Mouse (Mus musculus) T-helper 1 cell (primary cell): Measurements from ENCODE around the gene Afmid.
"Not testable (repeated sequence)": the region's sequence is repeated elsewhere in the genome, so short reads cannot be mapped to it uniquely, and the experiment has no call there.

Experiments
- in situ Hi-C: fragments of 300-600 bp; cut with MboI, MseI; formaldehyde crosslinking; loops from one replicate; pipeline ENCODE4 v1.15.1; 2025; ENCODE audit warnings: high pct_unique_total_duplicates

The Afmid gene

DNA sequence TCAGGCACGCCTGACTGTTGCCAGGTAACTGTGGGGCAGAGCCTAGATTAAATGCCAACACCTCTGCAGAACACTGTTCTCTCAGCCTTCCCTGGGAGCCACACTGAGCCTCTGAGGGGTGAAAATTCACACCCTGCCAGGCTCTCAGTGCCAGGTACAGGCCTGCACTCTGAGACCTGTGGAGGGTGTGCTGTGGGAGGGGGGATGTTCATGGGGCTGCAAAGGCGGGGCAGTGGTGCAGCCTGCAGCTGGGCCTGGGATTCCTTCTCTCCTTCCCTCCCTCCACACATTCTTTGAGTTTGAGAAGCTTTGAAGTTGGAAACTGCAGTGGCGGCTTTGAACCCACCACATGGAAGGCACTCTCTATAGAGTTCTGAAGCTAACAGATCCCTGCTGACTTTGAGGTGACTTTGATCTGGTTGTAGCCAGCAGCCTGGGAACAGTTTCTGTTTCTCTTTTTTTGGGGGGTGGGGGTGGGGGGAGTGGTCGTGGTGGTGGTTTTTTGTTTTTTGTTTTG, 31.6 kb upstream of the Afmid start:
- in situ Hi-C loops = no loop called here

DNA sequence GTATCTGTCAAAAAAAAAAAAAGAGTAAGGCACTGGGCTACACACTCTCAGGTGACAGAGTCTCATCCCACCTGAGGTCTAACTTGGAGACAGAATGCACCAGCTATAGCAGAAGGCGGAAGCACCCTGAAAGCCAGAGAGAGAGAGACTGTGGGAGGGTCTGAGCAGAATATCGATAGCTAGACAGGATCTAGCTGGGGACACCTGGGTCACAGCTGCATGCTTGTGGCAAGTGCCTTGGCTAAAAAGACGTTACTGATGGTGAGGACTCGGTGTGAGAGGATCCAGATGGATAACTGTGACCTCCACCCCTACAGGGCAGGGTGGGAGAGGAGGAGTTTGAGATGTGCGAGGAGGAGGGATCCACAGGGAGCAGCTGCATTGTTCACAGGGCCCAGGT, 28.8 kb upstream of the Afmid start:
- in situ Hi-C loops = no loop called here

DNA sequence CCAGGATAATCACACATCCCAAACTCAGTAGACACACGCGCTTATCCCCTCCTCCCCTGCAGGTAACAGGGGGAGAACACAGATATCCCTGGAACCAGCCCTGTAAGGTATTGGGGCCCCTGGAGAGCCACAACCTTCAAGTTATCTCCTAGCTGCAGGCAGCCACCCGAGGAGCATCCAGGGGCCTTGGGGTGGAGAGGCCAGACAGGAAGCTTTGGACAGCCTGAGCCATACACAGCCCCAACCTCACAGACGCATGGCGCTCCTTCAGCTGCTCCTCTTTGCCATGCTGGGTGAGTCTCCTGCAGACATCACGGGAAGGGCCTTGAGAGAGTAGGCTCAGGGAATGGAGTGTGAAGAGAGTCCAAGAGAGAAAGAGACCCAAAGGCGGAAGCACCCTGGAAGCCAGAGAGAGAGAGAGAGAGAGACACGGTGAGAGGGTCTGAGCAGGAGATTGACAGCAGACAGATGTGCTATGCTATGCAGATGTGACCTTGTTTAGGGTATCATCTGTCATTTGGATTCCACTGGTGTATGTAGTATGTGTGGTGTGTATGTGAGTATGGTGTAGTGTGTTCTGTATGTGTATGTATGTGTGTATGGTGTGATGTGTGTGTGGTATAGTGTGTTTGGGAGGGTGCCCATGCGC, 28.1 kb upstream of the Afmid start, which contains the start of gene 6030468B19Rik:
Gene 6030468B19Rik, plus strand, starts transcription at position 150 of the 649 bp plus-strand sequence.
- in situ Hi-C loops = no loop called here

- in situ Hi-C loops = no loop called here
Measured at GRCm38 (mm10) chr11:117798160-117798541, 27.6 kb upstream of the Afmid start.

DNA sequence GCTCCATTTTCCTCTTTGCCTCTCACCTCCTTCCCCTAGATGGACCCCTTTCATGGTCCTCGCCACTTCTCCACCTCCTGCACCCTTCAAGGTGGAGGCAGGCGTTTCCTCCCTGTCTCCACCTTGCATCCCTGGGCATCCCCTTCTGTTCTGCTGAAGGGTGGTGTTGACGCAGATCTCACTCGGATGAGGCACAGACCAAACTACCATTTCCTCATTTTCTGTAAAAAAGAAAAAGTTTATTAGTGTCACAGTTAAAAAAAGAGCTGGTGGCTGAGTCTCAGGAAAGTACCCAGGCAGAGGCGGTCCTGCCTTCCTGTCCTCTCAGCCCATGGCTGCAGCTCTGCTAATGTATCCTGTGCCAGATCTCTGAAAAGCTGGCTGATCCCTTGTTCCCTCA, 26.6 kb upstream of the Afmid start:
- in situ Hi-C loops = no loop called here

DNA sequence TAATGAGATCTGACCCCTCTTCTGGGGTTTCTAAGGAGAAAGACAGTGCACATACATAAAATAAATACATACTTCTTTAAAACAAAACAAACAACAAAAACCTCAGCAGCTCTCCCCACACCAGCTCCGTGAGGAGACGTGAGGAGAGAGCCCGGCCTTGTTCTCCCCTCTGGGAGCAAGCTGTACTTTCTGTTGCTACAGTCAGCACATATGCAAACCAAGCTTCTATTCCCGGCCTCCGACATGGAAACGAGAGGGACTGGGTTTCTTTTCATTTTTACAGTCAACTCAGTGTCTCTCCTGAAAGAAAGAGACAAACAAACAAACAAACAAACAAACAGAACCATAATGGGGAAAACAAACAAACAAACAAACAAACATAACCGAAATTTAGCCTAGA, 25.7 kb upstream of the Afmid start:
- in situ Hi-C loops = loop anchor here (10.0 kb wide), 1 partner anchor 385 kb away; no protein-coding TSS in a partner anchor

DNA sequence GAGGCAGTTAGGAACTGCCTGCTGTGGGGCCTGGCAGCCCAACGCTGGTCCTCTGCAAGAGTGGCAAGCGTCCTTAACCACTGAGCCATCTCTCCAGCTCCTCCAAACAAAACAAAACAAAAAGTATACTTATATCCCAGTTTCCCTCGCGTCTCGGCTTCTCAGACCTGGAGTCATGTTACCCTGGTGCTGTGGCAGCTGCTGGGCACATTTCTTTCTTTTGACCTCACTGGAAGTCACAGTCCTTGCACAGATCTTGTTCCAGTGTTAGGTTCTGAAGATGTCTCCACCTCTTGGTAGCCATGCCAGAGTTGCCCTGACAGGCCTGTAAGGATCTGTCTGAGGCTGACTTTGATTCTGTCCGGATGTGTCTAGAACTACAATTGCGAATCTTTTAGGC, 24.1 kb upstream of the Afmid start:
- in situ Hi-C loops = loop anchor here (10.0 kb wide), 1 partner anchor 387 kb away; no protein-coding TSS in a partner anchor

- in situ Hi-C loops = loop anchor here (10.0 kb wide), 1 partner anchor 388 kb away; no protein-coding TSS in a partner anchor
Measured at GRCm38 (mm10) chr11:117803166-117803688, 22.5 kb upstream of the Afmid start.

DNA sequence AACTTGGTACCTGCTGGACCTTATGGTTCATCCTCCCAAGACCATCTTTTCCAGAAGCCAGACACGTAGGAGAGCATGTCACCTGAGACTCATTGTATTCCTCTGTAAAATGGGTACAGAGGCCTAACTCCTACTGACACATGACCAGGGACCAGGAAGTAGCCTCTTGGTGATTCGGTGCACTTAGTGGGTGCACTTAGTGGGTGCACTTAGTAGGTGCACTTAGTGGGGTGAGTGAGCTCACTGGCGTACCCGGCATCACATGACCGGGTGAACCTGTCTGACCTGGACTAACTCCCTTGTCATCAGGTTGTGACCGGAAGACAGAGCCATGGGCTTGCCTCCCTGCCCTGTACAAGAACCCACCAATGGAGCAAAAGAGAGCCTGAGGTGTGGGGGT, 18.9 kb upstream of the Afmid start:
- in situ Hi-C loops = loop anchor here (10.0 kb wide), 1 partner anchor 392 kb away; no protein-coding TSS in a partner anchor

GRCm38 (mm10) chr11:117809407-117810311, 16.1 kb upstream of the Afmid start, which contains the start of the genes Gm20708 and Syngr2:
Gene Gm20708 (plus strand): TSS chr11:117809668.
Gene Syngr2 (plus strand): TSS chr11:117809668.
- in situ Hi-C loops = loop anchor here (10.0 kb wide), 1 partner anchor 395 kb away; no protein-coding TSS in a partner anchor

DNA sequence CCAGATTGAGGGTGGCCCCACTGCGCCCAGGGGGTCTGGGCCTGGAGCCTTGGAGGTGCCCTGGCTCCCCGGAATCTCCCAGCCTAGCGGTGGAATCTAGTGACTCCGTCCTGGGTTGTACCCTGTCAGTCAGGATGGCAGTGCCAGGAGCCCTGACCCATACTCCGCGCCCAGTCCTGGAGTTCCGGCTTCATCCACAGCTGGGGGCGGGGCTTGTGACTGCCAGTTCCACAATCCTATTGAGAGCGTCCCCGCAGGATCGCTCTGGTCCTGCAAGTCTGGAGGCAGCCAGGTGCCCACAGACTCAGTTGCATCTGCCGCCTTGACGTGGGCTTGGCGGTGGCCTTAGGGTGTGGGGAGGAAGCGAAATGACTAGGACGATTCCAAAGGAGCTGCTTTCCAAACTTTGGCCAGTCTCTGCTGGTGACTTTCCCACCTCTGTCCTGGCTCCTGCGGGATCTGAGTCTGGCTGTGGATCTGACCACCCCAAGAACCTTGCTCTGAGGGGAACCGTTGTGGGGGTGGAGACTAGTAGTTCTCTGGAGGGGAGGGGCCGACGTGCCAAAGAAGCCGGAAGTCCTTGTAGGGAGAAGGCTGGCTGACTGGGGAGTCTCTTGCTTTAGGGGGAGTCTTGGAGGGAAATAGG, 15.2 kb upstream of the Afmid start:
- in situ Hi-C loops = no loop called here

GRCm38 (mm10) chr11:117813867-117814266, 11.9 kb upstream of the Afmid start:
- in situ Hi-C loops = no loop called here

DNA sequence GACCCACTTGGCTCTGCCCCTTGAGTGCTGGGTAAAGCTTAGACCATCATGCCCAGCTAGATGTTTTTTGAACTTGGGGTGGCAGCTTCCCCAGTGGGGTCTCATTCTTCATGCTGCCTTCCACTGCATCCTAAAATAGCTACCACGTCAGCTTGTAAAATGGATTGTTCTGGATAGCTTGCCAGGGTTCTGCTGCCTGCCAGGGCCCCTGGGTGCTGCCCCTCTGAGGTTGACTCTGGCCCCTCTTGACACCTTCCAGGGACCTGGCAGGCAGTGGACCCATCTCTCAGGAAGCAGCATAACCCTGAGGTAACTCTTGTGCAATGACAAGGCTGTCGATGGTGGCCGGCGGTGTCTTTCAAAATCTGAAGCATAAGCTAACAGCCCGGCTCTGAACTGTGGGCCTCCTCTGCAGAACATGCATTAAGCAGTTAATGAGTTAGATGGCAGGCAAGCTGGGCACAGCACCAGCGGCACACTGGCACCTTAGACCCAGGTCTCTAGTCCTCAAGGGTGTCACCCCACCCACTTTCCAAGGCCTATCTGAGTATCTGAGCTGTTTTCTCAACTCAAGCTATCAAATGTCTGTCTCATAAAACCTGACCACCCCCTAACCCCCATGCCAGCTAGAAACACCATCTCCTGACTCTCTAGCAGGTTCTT, 10.9 kb upstream of the Afmid start:
- in situ Hi-C loops = no loop called here

- in situ Hi-C loops = not testable (repeated sequence)
Measured at GRCm38 (mm10) chr11:117815850-117816249, 9.9 kb upstream of the Afmid start.

DNA sequence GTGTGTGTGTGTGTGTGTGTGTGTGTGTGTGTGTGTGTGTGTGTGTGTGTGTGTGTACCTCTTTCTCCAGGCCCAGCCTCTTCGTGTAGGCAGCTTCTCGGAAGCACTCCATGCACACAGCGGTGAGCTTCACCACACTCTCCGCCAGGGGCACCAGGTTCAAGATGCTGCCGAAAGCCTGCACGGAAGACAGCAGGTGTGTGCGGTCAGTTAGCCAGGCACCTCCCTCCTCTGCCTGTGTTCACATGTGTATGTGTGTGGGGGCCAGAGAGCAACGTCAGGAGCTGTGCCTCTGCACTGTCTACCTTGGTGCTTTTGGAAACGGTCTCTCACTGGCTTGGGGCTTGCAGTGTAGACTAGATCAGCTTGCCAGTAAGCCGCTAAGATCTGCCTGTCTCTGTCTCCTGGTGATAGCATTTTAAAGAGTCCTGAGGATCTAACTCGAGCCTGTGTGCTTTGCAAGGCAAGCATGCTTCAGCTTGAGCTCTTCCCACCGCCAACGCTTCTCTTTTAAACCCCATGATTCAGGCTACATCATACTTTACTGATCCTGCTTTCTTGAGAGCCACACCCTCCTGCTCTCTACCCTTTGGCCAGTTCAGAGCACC, 9.2 kb upstream of the Afmid start:
- in situ Hi-C loops = no loop called here

GRCm38 (mm10) chr11:117819095-117819494, 6.6 kb upstream of the Afmid start:
- in situ Hi-C loops = no loop called here

DNA sequence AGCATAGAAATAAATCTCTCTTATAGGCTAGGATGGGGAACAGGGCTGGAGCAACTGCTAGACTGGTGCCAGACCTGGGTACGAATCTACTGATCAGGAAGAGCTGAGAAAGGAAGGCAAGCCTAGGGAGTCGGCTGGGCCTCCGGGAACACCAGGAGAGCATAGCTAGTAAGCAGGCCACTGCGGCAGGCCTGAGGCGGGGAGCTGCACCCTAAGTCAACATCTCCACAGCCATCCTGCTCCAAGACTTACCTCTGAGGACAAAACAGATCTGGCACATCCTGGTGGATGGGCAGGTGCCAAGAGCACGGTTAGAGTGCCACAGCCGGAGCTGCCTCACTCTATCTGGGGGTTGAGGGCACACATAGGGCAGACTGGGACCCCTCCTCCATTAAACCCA, 5.6 kb upstream of the Afmid start:
- in situ Hi-C loops = loop anchor here (5.0 kb wide), 1 partner anchor 113 kb away; no protein-coding TSS in a partner anchor

DNA sequence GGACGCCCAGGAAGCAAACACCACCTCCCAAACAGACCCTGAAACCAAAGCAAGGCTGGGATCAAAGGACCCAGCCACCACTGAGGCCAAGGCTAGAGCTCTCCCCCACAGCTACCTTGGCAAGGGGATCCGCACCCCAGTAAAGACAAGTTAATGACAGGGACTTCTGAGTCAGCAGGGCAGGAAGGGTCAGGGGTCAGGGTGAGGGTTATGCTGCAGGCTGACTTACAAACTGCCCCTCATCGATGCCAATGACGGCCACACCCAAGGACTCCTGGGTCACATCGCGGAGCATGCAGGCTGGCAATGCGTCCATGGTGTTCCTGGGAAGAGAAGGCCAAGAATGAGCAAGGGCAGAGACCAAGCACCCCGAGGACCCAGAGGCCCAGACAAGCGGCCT, 3.9 kb upstream of the Afmid start:
- in situ Hi-C loops = loop anchor here (5.0 kb wide), 1 partner anchor 115 kb away; no protein-coding TSS in a partner anchor

DNA sequence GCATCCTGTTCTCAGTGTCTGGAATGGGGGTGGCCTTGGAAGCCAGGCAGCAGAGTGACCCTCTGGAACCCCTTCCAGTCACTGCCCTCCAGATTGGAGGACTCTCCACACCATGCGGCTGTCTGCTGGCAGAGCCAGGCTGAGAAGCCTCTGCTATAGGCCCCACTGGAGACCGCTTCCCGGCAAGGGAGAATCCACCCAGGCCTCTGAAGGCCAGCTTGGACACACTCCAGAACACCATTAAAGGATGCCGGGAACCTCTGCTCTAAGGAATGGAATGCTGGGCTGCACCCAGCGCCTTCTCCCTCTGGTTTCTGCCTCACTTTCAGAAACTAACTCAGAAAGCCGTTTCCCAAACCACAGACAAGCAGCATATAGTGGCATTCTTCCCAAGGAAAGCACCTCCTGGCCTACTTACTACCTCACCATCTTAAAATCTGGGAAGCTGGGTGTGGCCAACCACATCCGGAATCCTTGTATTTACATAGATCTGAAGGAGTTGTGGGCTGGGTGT, 2.9 kb upstream of the Afmid start:
- in situ Hi-C loops = loop anchor here (5.0 kb wide), 1 partner anchor 115 kb away; no protein-coding TSS in a partner anchor

- in situ Hi-C loops = loop anchor here (5.0 kb wide), 1 partner anchor 116 kb away; no protein-coding TSS in a partner anchor
Measured at GRCm38 (mm10) chr11:117823411-117823810, 2.3 kb upstream of the Afmid start.
